Mouse (Mus musculus): Measurements from ENCODE around the gene Ogt. TPM values are rescaled to one million over a fixed set of nuclear protein-coding genes. Genes with fewer than 3 reads are reported as not detected.
A peak's percentile ranks its signal among the peaks of the same experiment; 100 is the strongest.

Ogt gene
- 231 and 232 TPM in 2 replicates for polyA plus RNA-seq (2015; fragmentation: Nextera tagmentation; extraction: Ambion mirVana)

DNA sequence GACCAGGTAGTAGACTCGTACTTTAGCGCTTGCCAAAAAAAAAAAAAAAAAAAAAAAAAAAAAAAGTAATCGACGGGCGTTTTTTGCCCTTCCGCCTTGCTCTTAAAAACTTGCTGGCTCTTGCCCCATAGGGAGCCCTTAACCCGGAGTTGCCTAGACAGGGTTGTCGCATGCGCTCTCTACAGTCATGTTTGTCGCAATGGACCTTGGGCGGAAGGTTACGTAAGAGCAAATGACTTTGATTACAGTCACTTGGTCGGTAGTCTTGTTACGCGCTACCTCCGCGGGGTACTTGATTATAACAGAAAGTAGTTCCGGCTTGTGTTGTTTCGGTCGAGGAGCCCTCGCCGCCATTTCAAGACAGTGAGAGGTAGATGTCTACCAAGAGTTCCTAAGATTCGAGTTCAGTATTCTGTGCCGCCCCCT, at the start of gene Ogt:
TSS of gene Ogt (plus strand) at position 320 of the 426 bp plus-strand sequence.
- 12% methylated on average over 24 of the region's 24 CpGs for WGBS
- Histone ChIP-seq H3K4me3 (peak within 1 kb of the TSS; percentile 73), H3K27ac (replicated peaks) (peak within 1 kb of the TSS; percentile 94), H3K4me2 (replicated peaks) (peak within 1 kb of the TSS; percentile 45), H3K9me3 (no peaks in the 10 kb centered on the region), H3K36me3 (no peaks in the 10 kb centered on the region), H3K4me1 (peaks cover 10% of the 10 kb centered on the region), H3K9ac (replicated peaks) (peak within 1 kb of the TSS; percentile 72), H3K27me3 (no peaks in the 10 kb centered on the region)
- peak; percentile 96 for ATAC-seq (replicated peaks)

DNA sequence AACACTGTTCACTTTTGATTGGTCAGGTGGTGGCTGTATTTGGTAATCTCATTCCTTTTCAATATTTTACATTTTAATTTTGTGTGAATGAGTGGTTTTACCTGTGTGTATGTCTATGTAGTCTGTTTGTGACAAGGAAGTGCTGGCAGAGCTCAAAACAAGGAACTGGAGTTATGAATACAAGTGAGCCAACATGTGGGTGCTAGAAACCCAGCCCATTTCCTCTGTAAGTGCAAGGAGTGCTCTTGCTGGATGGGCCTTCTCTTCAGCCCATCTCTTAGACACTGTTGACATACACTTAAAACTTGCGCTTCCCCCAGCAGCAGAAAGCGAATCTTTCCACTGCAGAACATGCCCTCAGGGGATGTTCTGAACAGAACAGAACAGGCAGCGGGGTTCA, 23.7 kb upstream of the Ogt start:
- no peak overlapping the region for H3K27ac ChIP-seq (replicated peaks)
- no peaks in the 10 kb centered on the region for H3K27me3 ChIP-seq
- H3K9ac ChIP-seq (replicated peaks), result no peak overlapping the region
- no peak overlapping the region for H3K4me2 ChIP-seq (replicated peaks)
- 92% methylated on average over 3 of the region's 3 CpGs for WGBS
- no peaks in the 10 kb centered on the region for H3K36me3 ChIP-seq
- no peak for ATAC-seq (replicated peaks)
- no peaks in the 10 kb centered on the region for H3K9me3 ChIP-seq
- H3K4me1 ChIP-seq, result no peaks in the 10 kb centered on the region
- no peak overlapping the region for H3K4me3 ChIP-seq

DNA sequence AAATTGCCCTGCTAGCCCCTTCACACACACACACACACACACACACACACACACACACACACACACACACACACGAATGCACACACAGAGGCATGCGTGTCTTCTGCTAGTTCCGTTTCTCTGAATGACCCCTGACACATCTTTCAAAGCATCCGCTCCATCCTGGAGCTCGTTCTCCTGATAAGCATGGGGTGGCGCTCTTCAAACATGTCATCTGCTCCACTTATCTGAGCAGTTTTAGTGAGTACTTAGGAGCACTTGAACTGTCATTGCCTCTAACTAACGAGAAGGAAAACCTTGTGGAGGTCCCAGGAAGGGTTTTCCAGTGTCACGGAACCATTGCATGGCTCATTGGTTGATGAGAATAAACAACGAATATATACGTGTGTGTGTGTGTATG, 22.0 kb upstream of the Ogt start:
- Histone ChIP-seq H3K27me3 (no peaks in the 10 kb centered on the region), H3K4me2 (replicated peaks) (no peak overlapping the region), H3K4me1 (no peaks in the 10 kb centered on the region), H3K4me3 (no peak overlapping the region), H3K27ac (replicated peaks) (no peak overlapping the region), H3K36me3 (no peaks in the 10 kb centered on the region), H3K9ac (replicated peaks) (no peak overlapping the region), H3K9me3 (no peaks in the 10 kb centered on the region)
- WGBS, result 73% methylated on average over 10 of the region's 10 CpGs
- no peak for ATAC-seq (replicated peaks)

DNA sequence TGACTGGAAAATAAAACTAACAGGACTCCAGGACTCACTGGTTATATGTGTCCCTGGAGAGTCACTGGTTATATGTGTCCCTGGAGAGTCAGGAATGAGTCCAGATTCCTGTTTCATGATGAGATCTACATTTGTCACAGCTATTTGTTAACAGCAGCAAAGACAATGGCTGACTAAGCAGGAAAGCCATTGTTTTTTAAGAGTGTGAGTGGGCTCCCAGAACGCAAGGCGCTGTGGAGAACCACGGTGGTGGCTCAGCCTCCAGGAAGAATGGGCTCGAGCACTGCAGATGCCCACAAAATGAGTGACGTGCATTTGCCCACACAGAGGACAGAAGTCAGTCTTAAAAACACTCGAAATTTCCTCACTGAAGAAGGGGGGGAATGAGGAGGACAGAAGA, 19.5 kb upstream of the Ogt start:
- no peak overlapping the region for H3K4me3 ChIP-seq
- H3K27ac ChIP-seq (replicated peaks), result no peak overlapping the region
- H3K36me3 ChIP-seq, result no peaks in the 10 kb centered on the region
- no peaks in the 10 kb centered on the region for H3K27me3 ChIP-seq
- H3K9ac ChIP-seq (replicated peaks), result no peak overlapping the region
- H3K4me2 ChIP-seq (replicated peaks), result no peak overlapping the region
- ATAC-seq (replicated peaks), result no peak
- 68% methylated on average over 6 of the region's 6 CpGs for WGBS
- H3K9me3 ChIP-seq, result no peaks in the 10 kb centered on the region
- H3K4me1 ChIP-seq, result no peaks in the 10 kb centered on the region

DNA sequence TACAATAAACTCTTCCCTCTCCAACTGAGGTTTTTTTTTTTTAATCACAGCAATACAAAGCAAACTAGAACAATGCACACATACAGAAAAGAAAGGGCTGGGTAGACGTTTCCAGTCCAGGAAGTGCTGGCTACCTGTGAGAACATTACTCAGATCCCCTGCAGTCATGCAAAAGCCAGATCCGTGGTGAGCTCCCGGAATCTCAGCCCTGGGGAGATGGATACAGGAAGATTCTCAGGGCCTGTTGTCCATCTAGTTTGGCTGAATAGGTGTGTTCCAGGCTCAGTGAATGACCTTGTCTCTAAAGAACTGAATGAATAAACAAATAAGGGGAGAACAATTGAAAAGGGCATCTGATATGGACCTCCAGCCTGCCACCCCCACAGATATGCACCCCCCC, 17.3 kb upstream of the Ogt start:
- Histone ChIP-seq H3K27me3 (no peaks in the 10 kb centered on the region), H3K9me3 (no peaks in the 10 kb centered on the region), H3K27ac (replicated peaks) (no peak overlapping the region), H3K9ac (replicated peaks) (no peak overlapping the region), H3K4me2 (replicated peaks) (no peak overlapping the region), H3K36me3 (no peaks in the 10 kb centered on the region), H3K4me3 (no peak overlapping the region), H3K4me1 (no peaks in the 10 kb centered on the region)
- ATAC-seq (replicated peaks), result no peak
- 51% methylated on average over 3 of the region's 3 CpGs for WGBS

DNA sequence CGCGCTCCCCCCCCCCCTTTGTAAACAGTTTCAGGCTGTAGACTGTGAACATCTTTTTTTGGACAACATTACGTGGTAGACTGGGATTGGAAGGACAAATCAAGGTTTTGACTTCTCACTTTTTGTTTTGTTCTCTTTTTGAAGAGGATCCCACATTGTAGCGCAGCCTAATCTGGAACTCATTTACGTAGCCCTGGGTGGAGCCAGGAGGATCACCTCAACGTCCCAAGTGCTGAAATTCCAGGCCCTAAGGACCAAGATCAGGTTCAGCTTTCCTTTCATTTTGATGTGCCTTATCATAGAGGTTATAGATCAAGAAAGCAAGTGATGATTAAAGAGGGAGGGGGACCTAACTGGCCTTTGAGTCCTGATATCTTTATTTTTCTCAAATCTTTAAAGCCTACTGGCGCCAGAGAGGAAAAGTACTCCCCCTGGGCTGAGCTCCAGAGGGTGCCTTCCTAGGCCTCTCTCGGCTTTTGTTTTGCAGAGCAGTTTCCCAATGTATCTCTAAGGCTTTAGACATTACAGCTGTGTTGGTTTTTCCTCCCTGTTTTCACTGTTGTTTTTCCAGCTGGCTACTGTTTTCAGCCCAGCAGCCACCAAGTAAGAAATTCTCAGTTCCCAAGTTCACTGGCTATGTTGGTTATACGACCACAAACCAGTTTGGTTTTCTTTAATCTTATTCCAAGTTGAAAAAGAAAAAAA, 2.9 kb upstream of the Ogt start:
- Histone ChIP-seq H3K27ac (replicated peaks) (no peak overlapping the region), H3K36me3 (no peaks in the 10 kb centered on the region), H3K9me3 (no peaks in the 10 kb centered on the region), H3K4me2 (replicated peaks) (no peak overlapping the region), H3K4me1 (no peaks in the 10 kb centered on the region), H3K4me3 (no peak overlapping the region), H3K9ac (replicated peaks) (no peak overlapping the region), H3K27me3 (no peaks in the 10 kb centered on the region)
- ATAC-seq (replicated peaks), result no peak
- 37% methylated on average over 7 of the region's 9 CpGs for WGBS

DNA sequence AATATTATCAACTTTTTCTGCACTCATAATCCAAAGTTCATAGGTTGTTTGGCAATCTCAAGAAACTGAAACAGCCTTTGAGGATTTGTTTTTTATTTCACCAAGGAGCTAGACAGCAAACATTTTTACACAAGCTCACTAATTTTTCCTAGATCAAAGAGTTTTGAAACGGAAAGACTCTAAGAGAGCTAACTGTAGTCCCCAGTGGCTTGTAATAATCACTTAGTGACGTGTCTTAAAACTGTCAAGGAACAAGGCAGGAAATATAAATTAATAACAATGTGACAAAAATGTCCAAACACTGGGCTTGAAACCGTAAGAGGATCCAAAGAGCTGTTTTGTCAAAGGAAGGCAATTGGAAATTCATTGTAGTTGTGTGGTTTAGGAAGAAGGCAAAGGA, 1.0 kb upstream of the Ogt start:
- H3K27ac ChIP-seq (replicated peaks), result no peak overlapping the region
- no peak for ATAC-seq (replicated peaks)
- 26% methylated on average over 3 of the region's 3 CpGs for WGBS
- peak overlapping the region; percentile 44; the same call in 1 of the 2 replicates for H3K9ac ChIP-seq (replicated peaks)
- peaks cover 8% of the 10 kb centered on the region for H3K4me1 ChIP-seq
- H3K36me3 ChIP-seq, result no peaks in the 10 kb centered on the region
- no peaks in the 10 kb centered on the region for H3K9me3 ChIP-seq
- H3K4me3 ChIP-seq, result peak overlapping the region; percentile 73
- peak overlapping the region; percentile 42 for H3K4me2 ChIP-seq (replicated peaks)
- no peaks in the 10 kb centered on the region for H3K27me3 ChIP-seq

DNA sequence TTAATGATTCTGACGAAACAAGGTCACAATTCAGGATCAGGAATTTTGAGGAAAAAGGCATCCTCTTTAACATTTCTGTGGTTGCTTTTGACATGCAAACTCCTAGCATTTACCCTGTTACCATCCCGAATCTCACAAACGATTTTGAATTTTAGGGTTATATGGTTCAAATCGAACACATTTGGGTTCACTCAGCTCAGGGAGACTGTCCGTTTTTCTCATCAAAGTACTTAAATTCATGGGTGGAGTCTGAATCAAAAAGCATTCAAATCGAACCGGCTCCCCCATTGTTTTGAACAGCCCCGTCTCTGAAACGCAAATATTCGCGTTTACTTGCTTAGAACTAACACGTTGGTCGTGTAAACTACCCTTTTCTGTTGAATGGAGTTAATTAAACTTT, 554 bp upstream of the Ogt start:
- Histone ChIP-seq H3K4me3 (peak overlapping the region; percentile 73), H3K27ac (replicated peaks) (0 out of 2 replicates have a peak overlapping the region, but pooled peaks have one; percentile 94), H3K9me3 (no peaks in the 10 kb centered on the region), H3K36me3 (no peaks in the 10 kb centered on the region), H3K4me2 (replicated peaks) (peak overlapping the region; percentile 42), H3K27me3 (no peaks in the 10 kb centered on the region), H3K4me1 (peaks cover 10% of the 10 kb centered on the region), H3K9ac (replicated peaks) (peak overlapping the region; percentile 44)
- peak; percentile 9; the same call in 1 of the 2 replicates for ATAC-seq (replicated peaks)
- 19% methylated on average over 13 of the region's 13 CpGs for WGBS

DNA sequence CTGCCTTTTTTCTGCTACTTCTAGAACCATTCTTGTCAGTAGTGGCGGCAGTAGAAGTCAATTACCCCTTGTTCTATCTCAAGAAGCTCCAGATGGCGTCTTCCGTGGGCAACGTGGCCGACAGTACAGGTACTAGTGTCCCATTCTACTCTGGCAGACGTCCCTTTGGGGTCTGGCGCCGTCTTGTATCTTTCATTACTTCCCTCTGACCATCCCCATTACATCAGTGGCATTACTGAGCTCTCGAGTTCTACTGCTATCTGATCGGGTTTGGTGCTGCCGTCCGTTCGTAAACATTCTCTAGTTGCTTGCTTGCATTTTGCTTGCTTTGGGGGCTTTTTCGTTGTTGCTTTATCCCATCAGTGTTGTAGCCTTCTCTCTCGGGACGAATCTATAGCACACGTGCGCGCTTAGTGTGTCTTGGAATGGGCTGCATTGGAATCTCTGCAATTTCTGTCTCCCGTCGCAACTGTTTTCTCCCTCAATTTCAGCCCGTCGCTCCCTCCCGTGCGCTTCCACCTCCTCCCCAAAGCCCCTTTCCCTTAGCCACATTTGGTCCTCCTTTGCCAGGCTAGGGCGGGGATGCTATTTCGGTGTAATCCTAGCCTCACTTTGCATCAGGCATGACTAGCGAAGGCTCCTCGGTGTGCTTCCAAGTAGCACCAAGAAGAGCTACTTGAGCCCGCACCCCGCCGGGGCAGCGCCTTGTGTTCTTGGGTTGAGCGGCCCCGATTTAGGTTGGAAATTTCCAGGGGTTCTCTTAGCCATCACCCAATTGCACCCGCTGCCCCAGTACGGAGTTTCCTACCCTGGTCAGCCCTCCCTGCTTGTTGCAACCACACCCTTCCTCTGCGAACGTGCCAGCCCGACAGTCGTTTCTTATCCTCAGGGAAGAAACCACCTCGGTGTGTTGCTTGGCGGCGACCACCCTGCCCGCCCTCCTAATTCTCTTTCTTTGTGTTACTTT, 617 bp downstream of the Ogt start:
- Histone ChIP-seq H3K9me3 (no peaks in the 10 kb centered on the region), H3K4me2 (replicated peaks) (peak overlapping the region; percentile 45), H3K27me3 (no peaks in the 10 kb centered on the region), H3K4me3 (peak overlapping the region; percentile 73), H3K36me3 (no peaks in the 10 kb centered on the region; the same call in 1 of the 2 replicates), H3K4me1 (peaks cover 10% of the 10 kb centered on the region), H3K27ac (replicated peaks) (peak overlapping the region; percentile 94), H3K9ac (replicated peaks) (peak overlapping the region; percentile 72)
- 17% methylated on average over 45 of the region's 45 CpGs for WGBS
- ATAC-seq (replicated peaks), result peak; percentile 67

DNA sequence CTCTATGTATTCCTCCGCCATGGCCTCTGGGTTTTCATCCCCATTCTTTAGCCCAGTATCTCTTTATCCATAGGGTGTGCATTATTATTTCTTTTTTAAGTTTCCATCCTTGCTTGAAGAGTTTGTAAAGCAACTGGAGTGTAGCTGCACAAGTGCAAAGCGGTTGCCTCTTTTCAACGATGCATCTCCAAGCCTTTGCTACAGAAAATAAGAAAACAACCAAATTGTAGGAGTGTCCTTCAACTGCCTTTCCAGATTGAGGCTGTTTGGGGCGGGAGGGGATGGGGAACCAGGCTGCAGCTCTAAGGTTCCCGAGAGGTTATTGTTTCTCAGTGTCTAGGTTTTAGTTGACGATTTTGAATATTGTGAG, 1.3 kb downstream of the Ogt start:
- Histone ChIP-seq H3K4me3 (peak overlapping the region; percentile 73), H3K27ac (replicated peaks) (peak overlapping the region; percentile 94), H3K27me3 (no peaks in the 10 kb centered on the region), H3K36me3 (no peaks in the 10 kb centered on the region; the same call in 1 of the 2 replicates), H3K4me1 (peaks cover 10% of the 10 kb centered on the region), H3K9me3 (no peaks in the 10 kb centered on the region), H3K4me2 (replicated peaks) (peak overlapping the region; percentile 45), H3K9ac (replicated peaks) (peak overlapping the region; percentile 72)
- WGBS, result 23% methylated on average over 6 of the region's 6 CpGs
- no peak for ATAC-seq (replicated peaks)

DNA sequence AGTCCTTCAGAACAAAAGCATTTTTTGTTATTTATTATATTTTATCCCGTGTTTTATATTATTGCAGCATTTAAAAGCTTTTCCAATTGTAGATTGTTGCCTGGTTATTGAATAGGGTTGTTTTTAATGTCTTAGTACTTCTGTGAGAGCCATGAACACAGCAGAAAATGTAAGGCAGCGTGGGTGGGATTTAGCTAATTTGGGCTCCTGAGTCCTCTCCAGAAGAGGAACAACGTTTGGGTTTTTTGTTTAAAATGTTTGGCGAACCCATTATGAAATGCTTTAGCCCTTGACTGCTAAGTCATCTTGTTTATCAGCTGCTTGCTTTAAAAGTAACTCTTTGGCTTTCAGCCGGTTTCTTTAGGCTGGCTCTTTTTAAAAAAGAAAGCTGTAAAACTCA, 2.2 kb downstream of the Ogt start:
- H3K36me3 ChIP-seq, result no peaks in the 10 kb centered on the region; the same call in 1 of the 2 replicates
- H3K27me3 ChIP-seq, result no peaks in the 10 kb centered on the region
- H3K9ac ChIP-seq (replicated peaks), result peak overlapping the region; percentile 72
- ATAC-seq (replicated peaks), result no peak
- peak overlapping the region; percentile 73 for H3K4me3 ChIP-seq
- H3K27ac ChIP-seq (replicated peaks), result no peak overlapping the region
- H3K9me3 ChIP-seq, result no peaks in the 10 kb centered on the region
- H3K4me2 ChIP-seq (replicated peaks), result peak overlapping the region; percentile 45
- H3K4me1 ChIP-seq, result peaks cover 14% of the 10 kb centered on the region
- 24% methylated on average over 5 of the region's 5 CpGs for WGBS

DNA sequence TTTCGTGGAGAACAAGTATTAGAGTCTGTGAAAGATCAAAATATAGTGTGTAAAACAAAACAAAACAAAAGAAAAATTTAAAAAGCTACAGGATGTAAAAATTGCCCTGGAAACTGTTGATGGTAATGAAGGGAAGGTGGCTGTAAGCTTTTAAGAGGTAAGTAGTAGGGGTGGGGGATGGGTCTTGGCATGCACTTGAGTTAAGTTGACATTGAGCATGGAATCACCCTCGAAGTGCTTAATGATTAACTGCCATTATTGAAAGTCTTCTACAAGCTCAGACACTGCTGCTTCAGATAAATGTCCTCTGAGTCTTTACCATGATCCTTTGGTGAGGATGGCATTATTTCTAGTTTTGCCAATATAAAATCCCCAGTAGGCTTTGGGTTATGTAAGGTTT, 5.4 kb downstream of the Ogt start:
- ATAC-seq (replicated peaks), result no peak
- WGBS, result 65% methylated on average over 2 of the region's 2 CpGs

More for the DNA sequence above, 5.4 kb downstream of the Ogt start:
- Histone ChIP-seq H3K9ac (replicated peaks) (no peak overlapping the region), H3K4me2 (replicated peaks) (no peak overlapping the region), H3K27ac (replicated peaks) (no peak overlapping the region), H3K4me3 (no peak overlapping the region), H3K4me1 (peaks cover 18% of the 10 kb centered on the region), H3K9me3 (no peaks in the 10 kb centered on the region), H3K27me3 (no peaks in the 10 kb centered on the region), H3K36me3 (no peaks in the 10 kb centered on the region; the same call in 1 of the 2 replicates)

All from forebrain, embryonic 15.5 days (tissue).